Comparison of ENCODE assay signal across 20 mouse cellular contexts in the genomic region with DNA sequence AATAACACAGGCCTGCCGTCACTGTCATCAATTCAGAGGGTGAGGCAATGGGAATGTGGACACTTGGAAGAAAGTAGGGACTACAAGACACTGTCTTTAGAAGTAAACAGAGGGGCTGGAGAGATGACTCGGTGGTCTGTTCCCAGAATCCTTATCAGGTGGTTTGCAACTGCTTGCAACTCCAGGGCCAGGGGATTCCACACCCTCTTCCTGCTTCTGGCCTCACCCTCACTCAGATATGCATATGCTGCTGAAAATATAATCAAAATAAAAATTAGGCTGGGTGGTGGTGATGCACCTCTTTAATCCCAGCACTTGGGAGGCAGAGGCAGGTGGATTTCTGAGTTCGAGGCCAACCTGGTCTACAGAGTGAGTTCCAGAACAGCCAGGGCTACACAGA. TPM values are rescaled to one million over a fixed set of nuclear protein-coding genes. Genes with fewer than 3 reads are reported as not detected.
A peak's percentile ranks its signal among the peaks of the same experiment; 100 is the strongest.
DNase-seq lines count a peak whose midpoint lies in the region; ATAC-seq and TF ChIP-seq lines count a peak whose summit lies in the region.
"Had no signal": no experiment of that assay in that cellular context is flagged by ENCODE, and none has a peak within 500 bp of the region (broad histone marks: within the 10 kb centered on the region; RNA-seq: fewer than 3 reads in every experiment).

No protein-coding gene starts in this region.

- no peak for TF ChIP-seq CTCF in MEL (IDR thresholded peaks at IDR 0.05 in 2 of 3, conservative IDR thresholded peaks at IDR 0.05 in 1 of 3; ENCODE audit: control insufficient read depth in 1 of 3, insufficient read depth in 1 of 3, low read depth in 2 of 3, low read length in 3 of 3, poor library complexity in 1 of 3, severe bottlenecking in 1 of 3)

- TF ChIP-seq EP300 in MEL (IDR thresholded peaks at IDR 0.05; ENCODE audit: low read depth in 1 of 2, low read length in 2 of 2), result no peak

- H3K4me3 ChIP-seq in MEL (ENCODE audit: control insufficient read depth in 1 of 2, insufficient read depth in 1 of 2, low read depth in 2 of 2, low read length in 2 of 2), result no peak overlapping the region; a peak in 1 of 4 replicates
- H3K4me3 ChIP-seq in liver, embryonic 11.5 days (ENCODE audit: low read depth, low read length), result peak overlapping the region; percentile 67
- H3K4me3 ChIP-seq in liver, embryonic 13.5 days (replicated peaks), result 0 out of 2 replicates have a peak overlapping the region, but pooled peaks have one; percentile 66
- H3K4me3 ChIP-seq: embryonic facial prominence, embryonic 12.5 days; forebrain, embryonic 13.5 days; forebrain, embryonic 15.5 days had no signal

- peaks cover 4 to 15% of the 10 kb centered on the region in 2 experiments; a peak in 3 of 4 replicates for H3K4me1 ChIP-seq in MEL (ENCODE audit: control insufficient read depth in 1 of 2, insufficient read depth in 2 of 2, low read length in 2 of 2)
- peaks cover 27% of the 10 kb centered on the region for H3K4me1 ChIP-seq in liver, embryonic 11.5 days (replicated peaks; ENCODE audit: control insufficient read depth, insufficient read depth, low read length)
- H3K4me1 ChIP-seq in liver, embryonic 13.5 days (replicated peaks), result peaks cover 52% of the 10 kb centered on the region

- ATAC-seq in liver, embryonic 11.5 days (replicated peaks; ENCODE audit: low FRiP score), result peak; percentile 51
- ATAC-seq in liver, embryonic 13.5 days (ENCODE audit: low read depth), result peak; percentile 52
- ATAC-seq: activated CD4-positive, CD25-positive, alpha-beta regulatory T cell, adult 4 months; forebrain, embryonic 13.5 days; forebrain, embryonic 15.5 days; Patski had no signal

- H3K79me2 ChIP-seq in MEL (ENCODE audit: control insufficient read depth, insufficient read depth, low read length, poor library complexity), result no peaks in the 10 kb centered on the region

- no peak overlapping the region for H3K27ac ChIP-seq in MEL (ENCODE audit: control insufficient read depth, low read depth, low read length)
- peak overlapping the region; percentile 82 for H3K27ac ChIP-seq in liver, embryonic 11.5 days (ENCODE audit: low read depth, low read length)
- H3K27ac ChIP-seq in liver, embryonic 13.5 days, result peak overlapping the region; percentile 62
- H3K27ac ChIP-seq: embryonic facial prominence, embryonic 10.5 days; embryonic facial prominence, embryonic 12.5 days; forebrain, embryonic 13.5 days; forebrain, embryonic 15.5 days had no signal

- peaks cover 0 to 8% of the 10 kb centered on the region in 2 experiments; a peak in 2 of 4 replicates for H3K36me3 ChIP-seq in MEL (ENCODE audit: control insufficient read depth in 1 of 2, insufficient read depth in 2 of 2, low read length in 2 of 2)
- no peaks in the 10 kb centered on the region for H3K36me3 ChIP-seq in liver, embryonic 11.5 days (ENCODE audit: control insufficient read depth, insufficient read depth, low read length)
- no peaks in the 10 kb centered on the region for H3K36me3 ChIP-seq in liver, embryonic 13.5 days
- H3K36me3 ChIP-seq: embryonic facial prominence, embryonic 10.5 days; embryonic facial prominence, embryonic 12.5 days; forebrain, embryonic 15.5 days had no signal

- 47% methylated on average over 3 of the region's 3 CpGs for WGBS in liver, embryonic 11.5 days
- WGBS in liver, embryonic 13.5 days (ENCODE audit: insufficient replicate concordance), result 28% methylated on average over 3 of the region's 3 CpGs

- no peaks in the 10 kb centered on the region for H3K9me3 ChIP-seq in MEL (replicated peaks; ENCODE audit: insufficient read depth, low read length)
- no peaks in the 10 kb centered on the region for H3K9me3 ChIP-seq in liver, embryonic 11.5 days (ENCODE audit: control insufficient read depth, low read length)
- H3K9me3 ChIP-seq in liver, embryonic 13.5 days (replicated peaks), result peaks cover 8% of the 10 kb centered on the region; the same call in 1 of the 2 replicates
- H3K9me3 ChIP-seq: embryonic facial prominence, embryonic 12.5 days; forebrain, embryonic 13.5 days; forebrain, embryonic 15.5 days had no signal

- TF ChIP-seq RAD21 in MEL (IDR thresholded peaks at IDR 0.05; ENCODE audit: low read depth, low read length), result no peak

- no peak for TF ChIP-seq POLR2A in MEL (IDR thresholded peaks at IDR 0.05; ENCODE audit: control insufficient read depth in 1 of 2, insufficient read depth in 1 of 2, low read depth in 1 of 2, low read length in 2 of 2, poor library complexity in 1 of 2)

- no peaks in the 10 kb centered on the region for H3K27me3 ChIP-seq in MEL (ENCODE audit: control insufficient read depth in 1 of 2, insufficient read depth in 2 of 2, low read length in 2 of 2)
- peaks cover 39% of the 10 kb centered on the region for H3K27me3 ChIP-seq in liver, embryonic 11.5 days (replicated peaks; ENCODE audit: control insufficient read depth, insufficient read depth, low read length)
- H3K27me3 ChIP-seq in liver, embryonic 13.5 days, result peaks cover 54% of the 10 kb centered on the region
- H3K27me3 ChIP-seq: Patski had no signal

- peak; percentile 34 for DNase-seq in MEL (ENCODE audit: low read depth, low spot score)
- DNase-seq in liver, embryonic 11.5 days (ENCODE audit: low spot score), result no peak
- no peak for DNase-seq in liver, embryonic 13.5 days
- no peak for DNase-seq in gastrocnemius, adult 18-20 months (ENCODE audit: low spot score)
- DNase-seq in ovary, postnatal 36 days (ENCODE audit: low spot score), result no peak
- DNase-seq in spleen, postnatal 14 days (ENCODE audit: low spot score in 2 of 2), result no peak
- DNase-seq: adrenal gland, adult 8-10 months; cerebellum, adult 11-12 months; cerebellum, adult 2 months; cerebellum, adult 9-10 months; cerebellum, postnatal 10 days; cerebellum, postnatal 25 days had no signal

- no peak overlapping the region for H3K9ac ChIP-seq in MEL (ENCODE audit: control insufficient read depth, low read depth, low read length, poor library complexity, severe bottlenecking)
- H3K9ac ChIP-seq in liver, embryonic 11.5 days (ENCODE audit: low read depth, low read length), result no peak overlapping the region
- peak overlapping the region; percentile 60; the same call in 1 of the 2 replicates for H3K9ac ChIP-seq in liver, embryonic 13.5 days
- H3K9ac ChIP-seq: embryonic facial prominence, embryonic 12.5 days; forebrain, embryonic 13.5 days; forebrain, embryonic 15.5 days had no signal

- H3K4me2 ChIP-seq in liver, embryonic 11.5 days, result peak overlapping the region; percentile 98
- peak overlapping the region; percentile 96 for H3K4me2 ChIP-seq in liver, embryonic 13.5 days
- H3K4me2 ChIP-seq: embryonic facial prominence, embryonic 12.5 days; forebrain, embryonic 13.5 days; forebrain, embryonic 15.5 days had no signal

TF ChIP-seq in MEL, 35 proteins besides CTCF, POLR2A, EP300 and RAD21 (continues in another document):
- TF ChIP-seq TAL1 (IDR thresholded peaks at IDR 0.05; ENCODE audit: low read length) (no peak), SIN3A (IDR thresholded peaks at IDR 0.05; ENCODE audit: low read length) (no peak), USF1 (IDR thresholded peaks at IDR 0.05; ENCODE audit: low read depth, low read length) (no peak), MYC (IDR thresholded peaks at IDR 0.05; ENCODE audit: low read depth, low read length) (no peak), MAFK (IDR thresholded peaks at IDR 0.05; ENCODE audit: borderline replicate concordance, low read depth, low read length) (no peak), POLR2AphosphoS2 (IDR thresholded peaks at IDR 0.05; ENCODE audit: low read length) (no peak), RCOR1 (IDR thresholded peaks at IDR 0.05; ENCODE audit: low read depth, low read length) (no peak), USF2 (IDR thresholded peaks at IDR 0.05; ENCODE audit: borderline replicate concordance in 1 of 2, insufficient read depth in 1 of 2, low read depth in 1 of 2, low read length in 2 of 2) (no peak)

RNA-seq across cellular contexts. Expression of a gene that starts 1.4 kb away (rescaled TPM):
- 1.2 and 1.7 TPM in 2 replicates for total RNA-seq in MEL (2012; rRNA removed)
- 1 to 10 TPM in 1 of 2 experiments, not detected in 1; 5.1 TPM for polyA plus RNA-seq in MEL (2012; ENCODE audit: insufficient read depth in 1 of 2, insufficient read length in 2 of 2, low read depth in 1 of 2, low replicate concordance in 2 of 2, missing spikeins in 1 of 2)
- polyA plus RNA-seq in liver, embryonic 11.5 days (2014; fragmentation: Nextera tagmentation; extraction: Ambion mirVana), result 0.53 and 1.1 TPM in 2 replicates
- 0.53 and 0.66 TPM in 2 replicates for polyA plus RNA-seq in liver, embryonic 13.5 days (2015; fragmentation: Nextera tagmentation; extraction: Ambion mirVana)
- not detected for total RNA-seq in gastrocnemius, adult 18-20 months (2021)
- polyA plus RNA-seq: forebrain, embryonic 13.5 days had no signal

RNA-seq across cellular contexts. Expression of a gene that starts 6.3 kb away (rescaled TPM):
- 0.04 TPM in 1 of 2 replicates, not detected in the other for total RNA-seq in MEL (2012; rRNA removed)
- polyA plus RNA-seq in MEL (2012; ENCODE audit: insufficient read depth in 1 of 2, insufficient read length in 2 of 2, low read depth in 1 of 2, low replicate concordance in 2 of 2, missing spikeins in 1 of 2), result 1 to 10 TPM in 1 of 2 experiments, not detected in 1; 1.2 TPM
- 0.23 and 0.30 TPM in 2 replicates for polyA plus RNA-seq in liver, embryonic 11.5 days (2014; fragmentation: Nextera tagmentation; extraction: Ambion mirVana)
- 0.13 and 0.14 TPM in 2 replicates for polyA plus RNA-seq in liver, embryonic 13.5 days (2015; fragmentation: Nextera tagmentation; extraction: Ambion mirVana)
- not detected for total RNA-seq in gastrocnemius, adult 18-20 months (2021)
- total RNA-seq: ES-E14 had no signal
- polyA plus RNA-seq: embryonic facial prominence, embryonic 12.5 days; forebrain, embryonic 11.5 days; forebrain, embryonic 13.5 days; forebrain, embryonic 15.5 days had no signal

RNA-seq across cellular contexts. Expression of a gene that starts 8.6 kb away (rescaled TPM):
- total RNA-seq in MEL (2012; rRNA removed), result 0.42 and 0.46 TPM in 2 replicates
- 1 to 10 TPM in 1 of 2 experiments, not detected in 1; 1.3 TPM for polyA plus RNA-seq in MEL (2012; ENCODE audit: insufficient read depth in 1 of 2, insufficient read length in 2 of 2, low read depth in 1 of 2, low replicate concordance in 2 of 2, missing spikeins in 1 of 2)
- polyA plus RNA-seq in liver, embryonic 11.5 days (2014; fragmentation: Nextera tagmentation; extraction: Ambion mirVana), result 6.2 and 7.0 TPM in 2 replicates
- 2.3 and 2.5 TPM in 2 replicates for polyA plus RNA-seq in liver, embryonic 13.5 days (2015; fragmentation: Nextera tagmentation; extraction: Ambion mirVana)
- total RNA-seq in gastrocnemius, adult 18-20 months (2021), result 10 to 100 TPM; 78.7 to 93.8 TPM

RNA-seq across cellular contexts. Expression of a gene that starts 17.3 kb away (rescaled TPM):
- total RNA-seq in MEL (2012; rRNA removed), result 39.5 and 46.5 TPM in 2 replicates
- polyA plus RNA-seq in MEL (2012; ENCODE audit: insufficient read depth in 1 of 2, insufficient read length in 2 of 2, low read depth in 1 of 2, low replicate concordance in 2 of 2, missing spikeins in 1 of 2), result 10 to 100 TPM in 1 of 2 experiments, not detected in 1; 67.3 TPM
- 68.1 and 71.0 TPM in 2 replicates for polyA plus RNA-seq in liver, embryonic 11.5 days (2014; fragmentation: Nextera tagmentation; extraction: Ambion mirVana)
- polyA plus RNA-seq in liver, embryonic 13.5 days (2015; fragmentation: Nextera tagmentation; extraction: Ambion mirVana), result 30.4 and 33.9 TPM in 2 replicates
- 10 to 100 TPM; 22.5 to 24.8 TPM for total RNA-seq in gastrocnemius, adult 18-20 months (2021)

RNA-seq across cellular contexts. Expression of a gene that starts 22.8 kb away (rescaled TPM):
- 41.1 and 49.9 TPM in 2 replicates for total RNA-seq in MEL (2012; rRNA removed)
- polyA plus RNA-seq in MEL (2012; ENCODE audit: insufficient read depth in 1 of 2, insufficient read length in 2 of 2, low read depth in 1 of 2, low replicate concordance in 2 of 2, missing spikeins in 1 of 2), result 100 to 1,000 TPM in 1 of 2 experiments, not detected in 1; 125 TPM
- 21.9 and 24.0 TPM in 2 replicates for polyA plus RNA-seq in liver, embryonic 11.5 days (2014; fragmentation: Nextera tagmentation; extraction: Ambion mirVana)
- 34.1 and 36.0 TPM in 2 replicates for polyA plus RNA-seq in liver, embryonic 13.5 days (2015; fragmentation: Nextera tagmentation; extraction: Ambion mirVana)
- total RNA-seq in gastrocnemius, adult 18-20 months (2021), result 1 to 10 TPM; 5.9 to 8.2 TPM

Comparison
In these comparisons a context has a peak if more than half of its experiments do, and no peak if none do; other contexts are left out.
1. H3K4me3 ChIP-seq: peak in liver, embryonic 11.5 days (single experiment) and liver, embryonic 13.5 days (single experiment); none in MEL (0 of 2).